ENCODE assay signal across 17 mouse cellular contexts in genomic region chr17:81479807-81480206, GRCm38 (mm10). TPM values are rescaled to one million over a fixed set of nuclear protein-coding genes. Genes with fewer than 3 reads are reported as not detected.
DNase-seq lines count a peak whose midpoint lies in the region; ATAC-seq and TF ChIP-seq lines count a peak whose summit lies in the region.
"Had no signal": no experiment of that assay in that cellular context is flagged by ENCODE, and none has a peak within 500 bp of the region (broad histone marks: within the 10 kb centered on the region; RNA-seq: fewer than 3 reads in every experiment).

No protein-coding gene starts in this region.

- no peak overlapping the region for H3K4me3 ChIP-seq in embryonic facial prominence, embryonic 13.5 days
- no peak overlapping the region for H3K4me3 ChIP-seq in embryonic facial prominence, embryonic 10.5 days
- H3K4me3 ChIP-seq in kidney, embryonic 16.5 days (ENCODE audit: low read length), result no peak overlapping the region
- H3K4me3 ChIP-seq in forebrain, embryonic 14.5 days (ENCODE audit: low read depth, low read length), result no peak overlapping the region
- H3K4me3 ChIP-seq in midbrain, embryonic 15.5 days, result no peak overlapping the region
- no peak overlapping the region for H3K4me3 ChIP-seq in stomach, postnatal 0 days (ENCODE audit: low read depth, low read length)
- H3K4me3 ChIP-seq: limb, embryonic 10.5 days; myocyte had no signal

- no peak for ATAC-seq in embryonic facial prominence, embryonic 13.5 days (ENCODE audit: insufficient number of reproducible peaks, insufficient read depth, low FRiP score, low TSS enrichment, low read depth)
- ATAC-seq in kidney, embryonic 16.5 days (ENCODE audit: low FRiP score, low TSS enrichment), result no peak
- ATAC-seq in forebrain, embryonic 14.5 days, result no peak
- peak; percentile 51 for ATAC-seq in midbrain, embryonic 15.5 days (replicated peaks)
- ATAC-seq in stomach, postnatal 0 days (ENCODE audit: low FRiP score, low TSS enrichment), result no peak

- no peaks in the 10 kb centered on the region for H3K9me3 ChIP-seq in embryonic facial prominence, embryonic 13.5 days
- H3K9me3 ChIP-seq in embryonic facial prominence, embryonic 10.5 days, result no peaks in the 10 kb centered on the region
- no peaks in the 10 kb centered on the region for H3K9me3 ChIP-seq in kidney, embryonic 16.5 days (ENCODE audit: low read length)
- no peaks in the 10 kb centered on the region for H3K9me3 ChIP-seq in forebrain, embryonic 14.5 days (replicated peaks; ENCODE audit: control insufficient read depth, low read length)
- no peaks in the 10 kb centered on the region for H3K9me3 ChIP-seq in midbrain, embryonic 15.5 days
- no peaks in the 10 kb centered on the region for H3K9me3 ChIP-seq in stomach, postnatal 0 days (ENCODE audit: control insufficient read depth, low read length)
- H3K9me3 ChIP-seq: limb, embryonic 10.5 days had no signal

- peak overlapping the region; percentile 37; the same call in 1 of the 2 replicates for H3K4me2 ChIP-seq in embryonic facial prominence, embryonic 13.5 days
- H3K4me2 ChIP-seq in kidney, embryonic 16.5 days (replicated peaks; ENCODE audit: low read depth, low read length), result no peak overlapping the region
- peak overlapping the region; percentile 33 for H3K4me2 ChIP-seq in forebrain, embryonic 14.5 days (ENCODE audit: low read length)
- peak overlapping the region; percentile 13; the same call in 1 of the 2 replicates for H3K4me2 ChIP-seq in midbrain, embryonic 15.5 days
- H3K4me2 ChIP-seq in stomach, postnatal 0 days (replicated peaks; ENCODE audit: low read depth), result no peak overlapping the region

- peaks cover 8% of the 10 kb centered on the region for H3K4me1 ChIP-seq in embryonic facial prominence, embryonic 13.5 days
- H3K4me1 ChIP-seq in embryonic facial prominence, embryonic 10.5 days, result peaks cover 12% of the 10 kb centered on the region
- peaks cover 10% of the 10 kb centered on the region for H3K4me1 ChIP-seq in kidney, embryonic 16.5 days (ENCODE audit: insufficient read depth, low read length)
- H3K4me1 ChIP-seq in forebrain, embryonic 14.5 days (ENCODE audit: control insufficient read depth, insufficient read depth, low read length), result peaks cover 7% of the 10 kb centered on the region
- peaks cover 9% of the 10 kb centered on the region for H3K4me1 ChIP-seq in midbrain, embryonic 15.5 days
- H3K4me1 ChIP-seq in stomach, postnatal 0 days (replicated peaks; ENCODE audit: control insufficient read depth, insufficient read depth), result no peaks in the 10 kb centered on the region

- no peaks in the 10 kb centered on the region for H3K27me3 ChIP-seq in embryonic facial prominence, embryonic 13.5 days
- H3K27me3 ChIP-seq in embryonic facial prominence, embryonic 10.5 days (replicated peaks; ENCODE audit: low read depth, poor library complexity, severe bottlenecking), result no peaks in the 10 kb centered on the region
- H3K27me3 ChIP-seq in kidney, embryonic 16.5 days (ENCODE audit: insufficient read depth, low read length), result no peaks in the 10 kb centered on the region
- H3K27me3 ChIP-seq in forebrain, embryonic 14.5 days (replicated peaks; ENCODE audit: control insufficient read depth, insufficient read depth, low read length), result no peaks in the 10 kb centered on the region
- H3K27me3 ChIP-seq in midbrain, embryonic 15.5 days (replicated peaks), result no peaks in the 10 kb centered on the region
- no peaks in the 10 kb centered on the region for H3K27me3 ChIP-seq in stomach, postnatal 0 days (ENCODE audit: control insufficient read depth, insufficient read depth, low read length)

- no peak for TF ChIP-seq CTCF in stomach, postnatal 0 days (IDR thresholded peaks at IDR 0.05; ENCODE audit: low read depth)

- H3K36me3 ChIP-seq in embryonic facial prominence, embryonic 13.5 days, result no peaks in the 10 kb centered on the region
- no peaks in the 10 kb centered on the region for H3K36me3 ChIP-seq in embryonic facial prominence, embryonic 10.5 days (replicated peaks)
- H3K36me3 ChIP-seq in kidney, embryonic 16.5 days (ENCODE audit: insufficient read depth, low read length), result no peaks in the 10 kb centered on the region
- no peaks in the 10 kb centered on the region for H3K36me3 ChIP-seq in forebrain, embryonic 14.5 days (ENCODE audit: control insufficient read depth, insufficient read depth, low read length)
- no peaks in the 10 kb centered on the region for H3K36me3 ChIP-seq in midbrain, embryonic 15.5 days (replicated peaks)
- H3K36me3 ChIP-seq in stomach, postnatal 0 days (ENCODE audit: control insufficient read depth, insufficient read depth, low read length), result no peaks in the 10 kb centered on the region
- H3K36me3 ChIP-seq: limb, embryonic 10.5 days had no signal

- no peak overlapping the region for H3K27ac ChIP-seq in embryonic facial prominence, embryonic 13.5 days
- H3K27ac ChIP-seq in embryonic facial prominence, embryonic 10.5 days (replicated peaks), result no peak overlapping the region
- peak overlapping the region; percentile 58; the same call in 1 of the 2 replicates for H3K27ac ChIP-seq in kidney, embryonic 16.5 days (ENCODE audit: low read length)
- H3K27ac ChIP-seq in forebrain, embryonic 14.5 days (ENCODE audit: low read depth, low read length), result no peak overlapping the region
- no peak overlapping the region for H3K27ac ChIP-seq in midbrain, embryonic 15.5 days
- H3K27ac ChIP-seq in stomach, postnatal 0 days (replicated peaks), result no peak overlapping the region
- H3K27ac ChIP-seq: limb, embryonic 10.5 days; liver, embryonic 14.5 days had no signal

- 37% methylated on average over 4 of the region's 4 CpGs for WGBS in embryonic facial prominence, embryonic 13.5 days
- 62% methylated on average over 4 of the region's 4 CpGs for WGBS in embryonic facial prominence, embryonic 10.5 days
- 36% methylated on average over 4 of the region's 4 CpGs for WGBS in kidney, embryonic 16.5 days
- 12% methylated on average over 4 of the region's 4 CpGs for whole genome bisulfite sequencing in forebrain, embryonic 14.5 days
- WGBS in midbrain, embryonic 15.5 days, result 36% methylated on average over 4 of the region's 4 CpGs
- WGBS in stomach, postnatal 0 days, result 59% methylated on average over 4 of the region's 4 CpGs

- H3K9ac ChIP-seq in embryonic facial prominence, embryonic 13.5 days, result no peak overlapping the region
- no peak overlapping the region for H3K9ac ChIP-seq in kidney, embryonic 16.5 days (replicated peaks; ENCODE audit: low read length)
- H3K9ac ChIP-seq in forebrain, embryonic 14.5 days (ENCODE audit: low read length), result no peak overlapping the region
- H3K9ac ChIP-seq in midbrain, embryonic 15.5 days, result no peak overlapping the region
- no peak overlapping the region for H3K9ac ChIP-seq in stomach, postnatal 0 days (ENCODE audit: low read length)
- H3K9ac ChIP-seq: liver, embryonic 14.5 days had no signal

- DNase-seq in embryonic facial prominence, embryonic 10.5 days (ENCODE audit: low spot score), result no peak
- no peak for DNase-seq in kidney, postnatal 14 days
- DNase-seq in forebrain, embryonic 14.5 days (ENCODE audit: low spot score), result peak; percentile 57
- DNase-seq in stomach, postnatal 0 days (ENCODE audit: low spot score), result no peak
- DNase-seq in left cerebral cortex, adult 18-20 months (ENCODE audit: low spot score in 2 of 2), result no peak

- TF ChIP-seq EP300 in stomach, postnatal 0 days (optimal IDR thresholded peaks at IDR 0.05), result no peak

RNA-seq across cellular contexts. Expression of gene Gm11096, which starts 38.2 kb away (rescaled TPM):
- polyA plus RNA-seq in embryonic facial prominence, embryonic 13.5 days (2015; fragmentation: Nextera tagmentation; extraction: Ambion mirVana), result not detected in 2 replicates
- not detected in 2 replicates for polyA plus RNA-seq in embryonic facial prominence, embryonic 10.5 days (2016; fragmentation: Nextera tagmentation; extraction: Ambion mirVana)
- not detected in 2 replicates for polyA plus RNA-seq in kidney, embryonic 16.5 days (2015; fragmentation: Nextera tagmentation; extraction: Ambion mirVana)
- polyA plus RNA-seq in forebrain, embryonic 14.5 days (2014; fragmentation: Nextera tagmentation; extraction: Ambion mirVana), result not detected in 2 replicates
- polyA plus RNA-seq in midbrain, embryonic 15.5 days (2015; fragmentation: Nextera tagmentation; extraction: Ambion mirVana), result not detected in 2 replicates
- polyA plus RNA-seq in stomach, postnatal 0 days (2015; fragmentation: Nextera tagmentation; extraction: Ambion mirVana), result not detected in 2 replicates
- not detected for total RNA-seq in left cerebral cortex, adult 18-20 months (2021)
- total RNA-seq: adrenal gland, adult 2 months; gastrocnemius, adult 8-10 months; heart, postnatal 36 days; layer of hippocampus, postnatal 10 days had no signal
- polyA plus RNA-seq: adrenal gland, adult 2 months; kidney, adult 2 months; limb, embryonic 10.5 days; liver, embryonic 14.5 days; myocyte; spleen, adult 2 months had no signal

Comparison
In these comparisons a context has a peak if more than half of its experiments do, and no peak if none do; other contexts are left out.
1. H3K4me2 ChIP-seq: peak in embryonic facial prominence, embryonic 13.5 days (single experiment), forebrain, embryonic 14.5 days (single experiment) and midbrain, embryonic 15.5 days (single experiment); none in kidney, embryonic 16.5 days (single experiment) and stomach, postnatal 0 days (single experiment).